Mouse (Mus musculus) 3134 (cell line): ENCODE measurements around the gene Ank2.
"Not testable (repeated sequence)": the region's sequence is repeated elsewhere in the genome, so short reads cannot be mapped to it uniquely, and the experiment has no call there.

Experiments used
- DNase-seq: peaks from one replicate; pipeline ENCODE4 v3.0.0-alpha.2; 2011; ENCODE audit warnings: low spot score; ENCODE audit not compliant: insufficient read length; ENCODE audit errors: extremely low read depth

Gene Ank2

GRCm38 (mm10) chr3:127362611-127363393 lies 136.3 kb downstream of the Ank2 start:
- no peak for DNase-seq

- DNase-seq, result no peak
These were observed 137.3 kb downstream of the Ank2 start for GRCm38 (mm10) chr3:127361846-127362245.

GRCm38 (mm10) chr3:127361384-127361783 lies 137.8 kb downstream of the Ank2 start:
- DNase-seq, result no peak

GRCm38 (mm10) chr3:127355252-127355651 lies 143.9 kb downstream of the Ank2 start:
- DNase-seq, result no peak

- DNase-seq, result no peak
These were observed 148.4 kb downstream of the Ank2 start for GRCm38 (mm10) chr3:127350602-127351362.

- no peak for DNase-seq
These were observed 150.2 kb downstream of the Ank2 start for GRCm38 (mm10) chr3:127348926-127349325.

- DNase-seq, result no peak
These were observed 153.2 kb downstream of the Ank2 start for GRCm38 (mm10) chr3:127345860-127346459.

GRCm38 (mm10) chr3:127341300-127341699 lies 157.8 kb downstream of the Ank2 start:
- DNase-seq, result no peak

GRCm38 (mm10) chr3:127334876-127335275 lies 164.3 kb downstream of the Ank2 start:
- no peak for DNase-seq

GRCm38 (mm10) chr3:127331562-127331961 lies 167.6 kb downstream of the Ank2 start:
- DNase-seq, result no peak

GRCm38 (mm10) chr3:127326355-127326754 lies 172.8 kb downstream of the Ank2 start:
- no peak for DNase-seq

GRCm38 (mm10) chr3:127322870-127323269 lies 176.3 kb downstream of the Ank2 start:
- DNase-seq, result peak; percentile 6

GRCm38 (mm10) chr3:127321645-127322044 lies 177.5 kb downstream of the Ank2 start:
- peak; percentile 19 for DNase-seq

- not testable (repeated sequence) for DNase-seq
These were observed 178.1 kb downstream of the Ank2 start for GRCm38 (mm10) chr3:127321031-127321430.

GRCm38 (mm10) chr3:127320311-127320710 lies 178.8 kb downstream of the Ank2 start:
- no peak for DNase-seq

GRCm38 (mm10) chr3:127317641-127318040 lies 181.5 kb downstream of the Ank2 start:
- no peak for DNase-seq

- no peak for DNase-seq
These were observed 182.4 kb downstream of the Ank2 start for GRCm38 (mm10) chr3:127316717-127317116.

GRCm38 (mm10) chr3:127311521-127311920 lies 187.6 kb downstream of the Ank2 start:
- DNase-seq, result no peak

- DNase-seq, result no peak
These were observed 189.1 kb downstream of the Ank2 start for GRCm38 (mm10) chr3:127310079-127310478.

GRCm38 (mm10) chr3:127303957-127304553 lies 195.1 kb downstream of the Ank2 start:
- no peak for DNase-seq

GRCm38 (mm10) chr3:127303041-127303440 lies 196.1 kb downstream of the Ank2 start:
- DNase-seq, result no peak
